Mouse (Mus musculus) MEL (cell line): ENCODE measurements at regions not wholly inside any gene's neighbourhood (a gene's known extent, or its start where the extent isn't known, plus 50 kb on each side); places are given as distances from the start of the nearest gene placed in this dataset.

Experiments used
- CTCF ChIP-seq, 3 experiments: IDR thresholded peaks in 2 of 3; conservative IDR thresholded peaks in 1 of 3; 2 replicates each; pipeline ENCODE4 v1.5.1; 2011 to 2012; ENCODE audit warnings: low read length in 3 of 3, low read depth in 2 of 3, mild to moderate bottlenecking in 2 of 3, improper control_type of control experiment in 1 of 3, inconsistent platforms in 1 of 3, mixed read lengths in 1 of 3, moderate library complexity in 1 of 3; ENCODE audit not compliant: control insufficient read depth in 1 of 3, insufficient read depth in 1 of 3, poor library complexity in 1 of 3, severe bottlenecking in 1 of 3
- E2F4 ChIP-seq: IDR thresholded peaks from 2 replicates; pipeline ENCODE4 v1.6.1; 2011; ENCODE audit warnings: low read depth, low read length, improper control_type of control experiment, borderline replicate concordance
- EP300 ChIP-seq, 2 experiments: IDR thresholded peaks; 2 replicates each; pipeline ENCODE4 v1.6.1; 2011; ENCODE audit warnings: improper control_type of control experiment in 2 of 2, low read length in 2 of 2, low read depth in 1 of 2, mild to moderate bottlenecking in 1 of 2
- MAFK ChIP-seq: IDR thresholded peaks from 2 replicates; pipeline ENCODE4 v1.6.1; 2011; ENCODE audit warnings: low read depth, mild to moderate bottlenecking, low read length, improper control_type of control experiment, borderline replicate concordance
- MAX ChIP-seq: IDR thresholded peaks from 2 replicates; pipeline ENCODE4 v1.6.1; 2011; ENCODE audit warnings: low read length, improper control_type of control experiment
- MEF2A ChIP-seq: IDR thresholded peaks from 2 replicates; pipeline ENCODE4 v1.6.1; 2014; ENCODE audit warnings: low read depth, mild to moderate bottlenecking, inconsistent platforms, low read length, improper control_type of control experiment; ENCODE audit not compliant: poor library complexity, insufficient replicate concordance, severe bottlenecking; ENCODE audit errors: extremely low read depth
- NRF1 ChIP-seq: IDR thresholded peaks from 2 replicates; pipeline ENCODE4 v1.6.1; 2014; ENCODE audit warnings: low read depth, mild to moderate bottlenecking, inconsistent platforms, low read length, improper control_type of control experiment, moderate library complexity; ENCODE audit not compliant: poor library complexity, insufficient read depth, severe bottlenecking
- POLR2A ChIP-seq, 2 experiments: IDR thresholded peaks; 2 replicates each; pipeline ENCODE4 v1.6.1; 2011 to 2012; ENCODE audit warnings: low read length in 2 of 2, mild to moderate bottlenecking in 2 of 2, control low read depth in 1 of 2, improper control_type of control experiment in 1 of 2, low read depth in 1 of 2, moderate library complexity in 1 of 2; ENCODE audit not compliant: control insufficient read depth in 1 of 2, insufficient read depth in 1 of 2, poor library complexity in 1 of 2
- POLR2AphosphoS2 ChIP-seq: IDR thresholded peaks from 2 replicates; pipeline ENCODE4 v1.6.1; 2011; ENCODE audit warnings: low read length, improper control_type of control experiment
- SMC3 ChIP-seq: IDR thresholded peaks from 2 replicates; pipeline ENCODE4 v1.6.1; 2011; ENCODE audit warnings: low read depth, low read length, improper control_type of control experiment
- TAL1 ChIP-seq: IDR thresholded peaks from 2 replicates; pipeline ENCODE4 v1.6.1; 2012; ENCODE audit warnings: mild to moderate bottlenecking, inconsistent platforms, low read length, moderate library complexity, mixed read lengths
- USF1 ChIP-seq: IDR thresholded peaks from 2 replicates; pipeline ENCODE4 v1.6.1; 2014; ENCODE audit warnings: low read depth, mild to moderate bottlenecking, inconsistent platforms, low read length, improper control_type of control experiment, moderate library complexity
- ZMIZ1 ChIP-seq: IDR thresholded peaks from 2 replicates; pipeline ENCODE4 v1.6.1; 2012; ENCODE audit warnings: low read depth, mild to moderate bottlenecking, inconsistent platforms, low read length, improper control_type of control experiment, moderate library complexity

DNA sequence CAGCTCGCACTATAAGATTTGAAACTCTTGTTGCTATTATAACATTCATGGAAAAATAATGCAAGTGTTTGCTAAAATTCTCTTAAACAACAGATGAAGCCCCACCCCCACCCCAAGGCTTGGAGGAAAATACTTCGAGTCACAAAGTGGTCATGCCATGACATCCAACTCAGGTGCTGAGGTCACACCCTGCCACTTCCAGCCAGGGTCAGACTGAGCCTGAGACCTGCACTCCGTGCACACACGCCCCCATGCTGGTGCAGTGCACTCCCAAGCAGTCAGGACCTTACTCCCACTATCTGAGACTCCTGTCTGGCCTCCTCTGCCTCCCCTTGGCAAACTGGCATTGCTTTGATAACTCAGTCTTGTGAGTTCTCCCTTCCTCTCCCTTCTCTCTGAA lies 102.7 kb upstream of the Smad1 start:
- TF ChIP-seq E2F4 (no peak), EP300 (IDR thresholded peaks at IDR 0.05; ENCODE audit: low read depth in 1 of 2, low read length in 2 of 2) (no peak), CTCF (IDR thresholded peaks at IDR 0.05 in 2 of 3, conservative IDR thresholded peaks at IDR 0.05 in 1 of 3; ENCODE audit: control insufficient read depth in 1 of 3, insufficient read depth in 1 of 3, low read depth in 2 of 3, low read length in 3 of 3, poor library complexity in 1 of 3, severe bottlenecking in 1 of 3) (no peak), POLR2AphosphoS2 (no peak), MAX (no peak), POLR2A (IDR thresholded peaks at IDR 0.05; ENCODE audit: control insufficient read depth in 1 of 2, insufficient read depth in 1 of 2, low read depth in 1 of 2, low read length in 2 of 2, poor library complexity in 1 of 2) (no peak), NRF1 (no peak), SMC3 (no peak), MEF2A (no peak), MAFK (no peak), TAL1 (no peak), ZMIZ1 (no peak), USF1 (no peak)
